Mouse (Mus musculus): Measurements from ENCODE around the gene Slc25a21.

GRCm38 (mm10) chr12:57019737-57020136, 177.5 kb downstream of the Slc25a21 start:
- no peak for TF ChIP-seq POLR2A (IDR thresholded peaks at IDR 0.05; ENCODE audit: low read depth, low read length)
- TF ChIP-seq CTCF (IDR thresholded peaks at IDR 0.05; ENCODE audit: extremely low read depth, insufficient read length, insufficient replicate concordance, low read depth, low read length): no peak
